Mouse (Mus musculus): ENCODE results near the gene Zdhhc22.

The Zdhhc22 gene

GRCm38 (mm10) chr12:86976511-86977168 is 13.6 kb downstream of the Zdhhc22 start:
- TF ChIP-seq GATA4 (IDR thresholded peaks at IDR 0.05; ENCODE audit: insufficient replicate concordance, low read length): no peak

- TF ChIP-seq GATA4 (IDR thresholded peaks at IDR 0.05; ENCODE audit: insufficient replicate concordance, low read length): no peak
Observed at GRCm38 (mm10) chr12:86975761-86976160, 14.5 kb downstream of the Zdhhc22 start.

- no peak for TF ChIP-seq GATA4 (IDR thresholded peaks at IDR 0.05; ENCODE audit: insufficient replicate concordance, low read length)
Observed at GRCm38 (mm10) chr12:86974387-86975288, 15.6 kb downstream of the Zdhhc22 start.

GRCm38 (mm10) chr12:86973706-86974105 is 16.5 kb downstream of the Zdhhc22 start:
- TF ChIP-seq GATA4 (IDR thresholded peaks at IDR 0.05; ENCODE audit: insufficient replicate concordance, low read length): no peak

- no peak for TF ChIP-seq GATA4 (IDR thresholded peaks at IDR 0.05; ENCODE audit: insufficient replicate concordance, low read length)
Observed at GRCm38 (mm10) chr12:86973216-86973615, 17.0 kb downstream of the Zdhhc22 start.

- no peak for TF ChIP-seq GATA4 (IDR thresholded peaks at IDR 0.05; ENCODE audit: insufficient replicate concordance, low read length)
Observed at GRCm38 (mm10) chr12:86971089-86971488, 19.1 kb downstream of the Zdhhc22 start.

GRCm38 (mm10) chr12:86969220-86969601 is 21.0 kb downstream of the Zdhhc22 start:
- TF ChIP-seq GATA4 (IDR thresholded peaks at IDR 0.05; ENCODE audit: insufficient replicate concordance, low read length): no peak

GRCm38 (mm10) chr12:86968468-86969219 is 21.6 kb downstream of the Zdhhc22 start:
- no peak for TF ChIP-seq GATA4 (IDR thresholded peaks at IDR 0.05; ENCODE audit: insufficient replicate concordance, low read length)

GRCm38 (mm10) chr12:86965237-86965799 is 24.9 kb downstream of the Zdhhc22 start:
- TF ChIP-seq GATA4 (IDR thresholded peaks at IDR 0.05; ENCODE audit: insufficient replicate concordance, low read length): no peak

GRCm38 (mm10) chr12:86964278-86965057 is 25.8 kb downstream of the Zdhhc22 start:
- TF ChIP-seq GATA4 (IDR thresholded peaks at IDR 0.05; ENCODE audit: insufficient replicate concordance, low read length): no peak

GRCm38 (mm10) chr12:86961589-86962344 is 28.5 kb downstream of the Zdhhc22 start:
- TF ChIP-seq GATA4 (IDR thresholded peaks at IDR 0.05; ENCODE audit: insufficient replicate concordance, low read length): no peak

GRCm38 (mm10) chr12:86960791-86961335 is 29.4 kb downstream of the Zdhhc22 start:
- TF ChIP-seq GATA4 (IDR thresholded peaks at IDR 0.05; ENCODE audit: insufficient replicate concordance, low read length): no peak

GRCm38 (mm10) chr12:86960138-86960537 is 30.1 kb downstream of the Zdhhc22 start:
- TF ChIP-seq GATA4 (IDR thresholded peaks at IDR 0.05; ENCODE audit: insufficient replicate concordance, low read length): no peak

Data from liver, adult (tissue).